Mouse (Mus musculus) forelimb bud, embryonic 11.5 days (tissue): ENCODE data around the gene Gm867.
A peak's percentile ranks its signal among the peaks of the same experiment; 100 is the strongest.

Source experiments
- DNase-seq: peaks from one replicate; pipeline ENCODE4 v3.0.0-alpha.2; 2012; ENCODE audit warnings: low read depth, low spot score

The Gm867 gene

GRCm38 (mm10) chr10:75940520-75940919 is at the start of gene Gm867:
Gene Gm867 (minus strand): TSS chr10:75940672.
- DNase-seq, result no peak

DNA sequence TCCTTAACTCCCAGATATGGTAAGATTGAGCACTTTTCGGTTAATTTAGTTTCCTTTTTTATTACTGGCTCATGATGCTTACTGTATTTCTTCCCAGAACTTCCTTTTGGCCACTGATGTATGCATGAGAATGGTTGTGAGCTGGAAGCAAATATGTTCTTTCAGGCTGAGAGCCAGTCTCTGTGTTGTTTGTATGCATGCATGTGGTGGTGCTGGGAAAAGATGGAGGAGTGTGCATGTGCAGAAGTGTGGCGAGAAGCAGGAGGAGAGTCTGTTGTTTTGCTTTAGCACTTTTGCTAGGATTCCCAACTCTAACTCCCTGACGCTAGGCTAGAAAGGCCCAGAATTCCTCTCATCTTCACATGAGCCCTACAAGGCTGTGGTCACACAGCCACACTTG is 39.0 kb upstream of the Gm867 start:
- DNase-seq, result no peak

DNA sequence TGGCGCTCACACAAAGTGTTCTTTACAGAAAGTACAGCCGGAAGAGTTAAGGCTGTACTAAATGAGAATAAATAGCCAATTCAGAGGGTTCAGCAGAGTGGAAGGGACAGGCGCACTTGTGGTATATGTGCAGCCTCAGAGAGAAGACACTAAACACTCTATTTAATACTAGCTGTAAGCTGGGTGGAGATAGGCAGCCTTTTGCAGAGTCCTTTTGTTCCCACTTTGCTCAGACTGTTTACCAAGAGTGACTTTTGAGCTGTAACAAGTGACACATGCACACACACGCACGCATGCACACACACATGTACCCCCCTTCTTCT is 38.3 kb upstream of the Gm867 start:
- no peak for DNase-seq

DNA sequence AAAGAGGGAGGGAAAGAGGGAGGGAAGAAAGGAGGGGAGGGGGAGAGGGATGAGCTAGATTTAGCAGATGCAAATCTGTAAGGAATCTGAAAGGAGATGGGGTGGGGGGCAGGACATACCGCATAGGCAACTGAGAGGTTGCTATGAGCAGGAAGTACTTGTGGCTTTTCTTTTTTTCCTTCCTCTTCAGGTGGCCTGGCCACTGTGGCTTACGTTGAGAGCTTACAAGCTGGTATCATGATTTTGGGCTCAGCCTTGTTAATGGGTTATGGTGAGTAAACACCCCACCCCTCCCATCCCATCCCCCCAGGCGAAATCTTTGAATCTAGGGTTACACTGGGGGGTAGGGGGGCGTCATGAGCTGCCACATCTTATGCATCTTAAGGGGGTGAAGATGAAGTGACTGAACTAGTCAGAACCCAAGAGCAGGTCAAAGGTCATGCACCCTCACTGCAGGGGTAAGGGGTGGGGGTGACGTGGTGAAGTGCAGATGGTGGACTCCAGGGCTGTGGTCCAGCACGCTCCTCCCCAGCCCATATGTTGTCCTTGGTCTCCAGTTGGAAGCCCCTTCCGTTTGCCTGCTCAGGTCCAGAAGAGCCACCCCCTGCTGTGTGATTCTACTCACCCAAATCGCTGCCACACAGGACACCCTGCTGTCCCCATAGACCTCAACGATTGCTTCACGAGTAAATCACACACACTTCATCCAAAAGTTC is 37.8 kb upstream of the Gm867 start:
- no peak for DNase-seq

GRCm38 (mm10) chr10:75975216-75975615 is 34.7 kb upstream of the Gm867 start:
- no peak for DNase-seq

- DNase-seq, result no peak
Measured at GRCm38 (mm10) chr10:75973846-75974245, 33.4 kb upstream of the Gm867 start.

- no peak for DNase-seq
Measured at GRCm38 (mm10) chr10:75954381-75954811, 13.9 kb upstream of the Gm867 start, which contains the start of gene Gm5134. Gene Gm5134 (plus strand): TSS chr10:75954514.

DNA sequence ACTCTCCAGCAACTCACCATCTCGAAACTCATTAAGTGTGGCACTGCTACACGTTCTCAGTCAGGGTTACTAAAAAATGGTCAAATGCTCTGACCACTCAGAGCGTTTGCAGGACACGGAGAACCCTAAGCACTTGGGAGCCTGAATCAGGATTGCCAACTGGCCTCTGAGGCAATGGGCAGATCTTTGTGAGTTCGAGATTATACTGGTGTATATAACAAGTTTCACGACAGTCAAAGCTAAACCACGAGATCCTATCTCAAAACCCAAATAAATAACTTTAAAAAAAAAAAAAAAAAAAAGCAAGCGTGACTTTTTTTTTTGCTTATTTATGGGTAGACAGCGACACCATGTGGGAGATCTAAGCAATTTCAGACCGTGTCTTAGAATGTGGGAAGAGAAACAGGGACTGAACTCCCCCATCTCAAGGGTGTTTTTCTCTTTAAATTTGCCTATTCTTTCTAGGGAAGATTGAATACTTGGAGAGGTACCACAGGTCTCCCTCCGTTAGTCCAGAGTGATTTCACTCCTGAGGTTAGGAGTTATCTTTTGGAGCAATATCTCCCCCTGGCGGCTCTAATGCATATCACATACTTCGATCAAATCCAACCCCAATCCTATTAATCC is 11.1 kb upstream of the Gm867 start:
- DNase-seq, result peak; percentile 68

DNA sequence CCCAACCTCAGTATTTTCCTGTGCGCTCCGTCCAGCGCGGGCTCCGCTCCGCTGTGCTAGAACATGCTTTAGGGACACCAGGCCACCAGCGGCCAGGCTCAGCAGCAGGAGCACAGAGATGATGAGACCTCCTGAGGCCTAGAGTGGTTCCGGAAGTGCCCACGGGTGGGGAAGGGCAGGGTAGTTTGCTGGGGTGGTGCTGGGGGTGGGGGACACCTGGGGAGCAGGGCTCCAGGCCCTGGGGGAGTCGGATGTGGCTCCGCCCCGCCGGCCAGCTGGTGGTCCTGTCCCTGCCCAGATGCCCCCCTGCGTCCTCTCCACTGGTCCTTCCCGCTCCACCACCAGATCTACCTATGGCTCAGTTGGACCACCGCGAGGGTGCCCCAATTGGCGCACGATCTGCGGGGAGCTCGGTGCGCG is 10.3 kb upstream of the Gm867 start:
- no peak for DNase-seq

DNA sequence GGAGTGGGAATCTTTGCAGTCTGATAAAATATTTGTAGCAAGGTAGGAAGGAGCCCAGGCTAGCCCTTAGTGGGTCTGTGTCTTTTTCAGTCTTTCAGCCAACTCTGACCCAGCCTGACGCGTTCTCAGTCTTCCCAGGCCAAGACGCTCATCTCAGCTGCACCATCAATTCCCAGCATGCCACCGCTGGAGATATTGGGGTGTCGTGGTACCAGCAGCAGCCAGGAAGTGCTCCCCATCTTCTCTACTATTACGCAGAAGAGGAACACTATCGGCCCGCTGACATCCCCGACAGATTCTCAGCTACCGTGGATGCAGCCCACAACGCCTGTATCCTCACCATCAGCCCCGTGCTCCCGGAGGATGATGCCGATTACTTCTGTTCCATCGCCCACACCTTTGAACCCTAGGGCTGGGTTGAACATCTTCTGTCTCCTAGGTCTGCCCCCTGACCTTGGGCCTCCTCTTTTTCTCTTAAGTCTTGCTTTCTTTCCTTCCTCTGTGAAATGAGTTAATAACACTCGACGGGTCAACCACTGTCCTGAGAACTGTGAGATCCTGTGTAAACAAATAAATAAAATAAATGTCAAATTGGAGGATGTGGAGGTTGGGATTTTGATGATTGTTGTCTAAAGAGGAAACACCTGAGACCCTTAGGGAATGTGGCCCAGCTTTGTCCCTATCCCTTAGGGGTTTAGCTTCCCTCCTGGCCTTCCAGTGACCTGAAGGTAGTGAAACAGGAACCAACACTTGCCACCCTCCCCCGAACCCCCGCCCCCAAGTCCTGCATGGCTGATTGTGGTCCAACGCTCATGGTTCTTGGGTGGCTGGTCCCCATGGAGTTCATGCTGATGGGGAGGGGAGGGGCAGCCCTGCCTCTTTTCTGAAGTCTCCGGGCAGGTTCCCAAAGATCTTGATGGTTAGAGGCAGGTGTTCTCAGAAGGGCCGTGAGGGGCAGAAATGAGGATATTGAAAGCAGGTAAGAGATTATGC is 8.9 kb upstream of the Gm867 start:
- no peak for DNase-seq

DNA sequence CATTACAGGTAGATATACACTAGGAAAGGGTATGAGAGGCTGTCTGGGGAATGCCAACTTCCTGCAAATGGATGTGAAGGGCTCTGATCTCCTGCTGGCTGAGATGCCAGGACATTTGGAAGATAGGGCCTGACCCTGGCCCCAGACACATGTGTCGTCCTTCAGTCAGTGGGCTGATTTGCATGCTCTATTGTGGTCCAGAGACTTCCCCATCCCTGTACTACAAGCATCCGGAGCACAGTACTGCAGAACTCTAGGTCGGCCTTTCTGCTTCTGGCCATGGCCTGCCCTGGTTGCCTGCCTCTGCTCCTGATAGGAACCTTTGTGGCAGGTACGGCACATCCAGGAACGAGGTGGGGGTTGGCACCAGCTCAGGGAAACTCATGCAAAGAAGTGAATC is 7.6 kb upstream of the Gm867 start:
- no peak for DNase-seq

DNA sequence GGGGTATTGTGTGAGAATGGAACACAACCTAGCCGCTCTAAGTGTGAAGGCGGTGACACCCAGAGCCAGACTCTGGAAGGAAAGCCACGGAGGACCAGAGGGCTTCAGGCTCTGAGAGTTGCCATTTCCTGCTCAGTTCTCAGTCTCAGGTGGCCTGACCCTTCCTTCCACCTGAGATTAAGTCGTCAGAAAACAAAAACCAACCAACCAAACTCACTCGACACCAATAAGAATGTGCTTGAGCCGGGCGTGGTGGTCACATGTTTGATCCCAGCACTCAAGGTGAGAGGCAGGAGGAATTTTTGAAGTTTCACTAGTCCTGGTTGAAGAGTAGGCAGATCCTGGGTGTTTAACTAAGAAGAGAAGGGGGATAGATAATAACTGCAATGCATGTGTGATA is 5.4 kb upstream of the Gm867 start:
- no peak for DNase-seq

- DNase-seq, result no peak
Measured at GRCm38 (mm10) chr10:75945213-75945612, 4.7 kb upstream of the Gm867 start.

GRCm38 (mm10) chr10:75944066-75944772 is 3.7 kb upstream of the Gm867 start:
- no peak for DNase-seq

GRCm38 (mm10) chr10:75942736-75943477 is 2.4 kb upstream of the Gm867 start, which contains the start of gene Vpreb3:
Gene Vpreb3 (plus strand): TSS chr10:75943057.
- no peak for DNase-seq

GRCm38 (mm10) chr10:75941042-75941824 is 761 bp upstream of the Gm867 start:
- no peak for DNase-seq

DNA sequence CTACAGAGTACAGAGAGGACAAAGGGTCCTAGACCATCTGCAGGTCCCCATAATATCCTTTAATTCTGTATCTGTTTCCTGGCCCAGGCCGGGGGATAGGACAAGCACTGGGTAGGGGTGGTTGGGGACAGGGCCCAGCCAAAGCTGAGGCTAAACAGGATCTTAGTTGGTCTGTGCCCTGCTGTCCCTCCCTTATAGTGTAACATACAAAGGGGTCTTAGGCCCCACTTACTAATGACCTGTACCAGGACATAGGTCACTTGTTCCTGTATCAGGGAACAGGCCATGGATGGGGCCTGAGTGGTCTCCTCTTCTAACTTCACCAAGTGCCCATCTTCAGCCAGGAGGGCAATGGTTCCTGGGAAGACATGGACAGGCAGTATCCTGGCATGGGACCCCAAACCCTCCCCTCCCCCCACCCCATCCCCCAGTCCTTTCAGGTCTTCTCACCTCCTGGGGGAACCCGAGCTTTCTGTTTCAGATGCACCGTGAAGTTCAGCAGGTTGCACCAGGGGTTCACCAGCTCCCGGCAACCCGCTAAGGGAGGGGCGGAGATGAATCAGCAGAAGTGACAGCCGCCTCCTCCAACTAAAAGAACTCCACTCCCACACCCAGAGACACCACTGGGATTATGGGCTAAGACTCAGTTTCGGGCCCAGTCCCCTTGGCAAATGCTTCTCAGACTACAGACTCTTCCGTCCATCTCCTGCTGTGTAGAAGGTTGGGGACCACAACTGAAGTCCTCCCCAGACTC is 814 bp downstream of the Gm867 start:
- no peak for DNase-seq

GRCm38 (mm10) chr10:75937851-75938643 is 2.4 kb downstream of the Gm867 start:
- DNase-seq, result no peak
